Mouse (Mus musculus): ENCODE results near the gene Pcolce2.

DNA sequence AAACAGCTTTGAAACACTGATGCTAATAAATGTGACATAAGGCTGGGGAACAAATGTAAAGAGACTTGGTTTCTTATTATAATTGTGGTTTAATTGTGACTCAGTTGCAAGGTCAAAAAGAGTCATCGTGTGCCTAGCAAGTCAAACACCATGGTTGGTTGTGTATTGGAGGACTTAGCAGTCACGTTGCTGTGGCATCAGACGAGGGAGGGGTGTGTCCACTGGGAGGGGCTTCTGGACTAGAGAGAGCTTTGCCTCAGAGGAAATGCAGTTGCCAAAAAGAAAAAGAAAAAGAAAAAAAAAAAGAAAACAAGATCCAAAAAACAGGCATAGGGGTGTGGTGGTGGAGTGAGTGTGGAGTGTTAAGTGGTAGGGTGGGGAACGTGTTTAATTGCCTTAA is 2.5 kb downstream of the Pcolce2 start:
- no peak for TF ChIP-seq CHD2 (IDR thresholded peaks at IDR 0.05; ENCODE audit: low read depth, low read length)
- TF ChIP-seq HCFC1 (IDR thresholded peaks at IDR 0.05; ENCODE audit: borderline replicate concordance, insufficient read depth, low read length): no peak

Data from ES-E14 (cell line).